Mouse (Mus musculus) embryonic fibroblast, embryonic 13.5 days (primary cell): ENCODE data around the gene Perm1.

ENCODE experiments used
- CTCF ChIP-seq: IDR thresholded peaks from 2 replicates; pipeline ENCODE4 v1.5.1; 2011; ENCODE audit warnings: mild to moderate bottlenecking, control low read depth, low read length, moderate library complexity, borderline replicate concordance; ENCODE audit not compliant: insufficient read depth
- POLR2A ChIP-seq: IDR thresholded peaks from 2 replicates; pipeline ENCODE4 v1.6.1; 2011; ENCODE audit warnings: low read depth, mild to moderate bottlenecking, control low read depth, low read length, moderate library complexity

DNA sequence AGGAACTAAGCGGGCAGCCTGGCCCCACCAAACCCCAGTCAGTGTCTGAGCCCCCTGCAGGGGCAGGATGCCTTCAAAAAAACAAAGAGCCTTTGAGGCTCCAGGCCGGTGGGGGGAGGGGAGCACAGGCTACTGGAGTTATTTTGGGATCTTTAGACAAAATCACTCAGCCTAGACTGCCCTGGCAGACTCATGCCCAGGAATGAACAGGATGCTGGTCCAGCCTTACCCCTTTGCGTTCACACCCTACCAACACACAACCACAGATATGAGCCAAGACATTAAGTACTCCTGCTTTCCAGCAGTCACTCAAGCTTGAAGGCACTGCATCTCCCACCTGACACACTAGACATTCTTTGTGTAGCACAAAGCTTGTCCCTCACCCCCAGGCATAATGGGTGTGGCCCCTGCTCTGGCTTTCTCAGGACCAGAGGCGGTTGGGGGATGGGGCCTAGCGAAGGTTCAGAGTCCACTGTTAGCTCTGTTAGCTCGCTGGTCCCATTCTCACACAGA is 26.8 kb upstream of the Perm1 start:
- TF ChIP-seq CTCF (no peak), POLR2A (no peak)
